Mouse (Mus musculus) testis, adult 2 months (tissue): ENCODE data around the gene Sec14l2. TPM values are rescaled to one million over a fixed set of nuclear protein-coding genes. Genes with fewer than 3 reads are reported as not detected.
"Not testable (repeated sequence)": the region's sequence is repeated elsewhere in the genome, so short reads cannot be mapped to it uniquely, and the experiment has no call there.

Source experiments
- H3K27ac ChIP-seq: fragments of 200-500 bp; 2 replicates; pipeline ENCODE4 v1.5.1; 2012; ENCODE audit warnings: low read depth, low read length; ENCODE audit not compliant: control insufficient read depth, insufficient read depth
- H3K27me3 ChIP-seq: fragments of 200-500 bp; 2 replicates; pipeline ENCODE4 v1.6.1; 2012; ENCODE audit warnings: mild to moderate bottlenecking, low read length, moderate library complexity; ENCODE audit not compliant: control insufficient read depth, insufficient read depth
- H3K36me3 ChIP-seq: fragments of 200-500 bp; 2 replicates; pipeline ENCODE4 v1.6.1; 2012; ENCODE audit warnings: mild to moderate bottlenecking, low read length; ENCODE audit not compliant: control insufficient read depth, insufficient read depth
- H3K4me1 ChIP-seq: fragments of 200-500 bp; 2 replicates; pipeline ENCODE4 v1.6.1; 2012; ENCODE audit warnings: low read length; ENCODE audit not compliant: control insufficient read depth, insufficient read depth
- H3K4me3 ChIP-seq: fragments of 200-500 bp; 2 replicates; pipeline ENCODE4 v1.5.1; 2012; ENCODE audit warnings: low read depth, mild to moderate bottlenecking, low read length, moderate library complexity, mixed read lengths; ENCODE audit not compliant: control insufficient read depth
- CTCF ChIP-seq: fragments of 200-500 bp; IDR thresholded peaks from 2 replicates; pipeline ENCODE4 v1.5.1; 2012; ENCODE audit warnings: low read depth, mild to moderate bottlenecking, inconsistent platforms, low read length, moderate library complexity; ENCODE audit not compliant: control insufficient read depth, insufficient read depth, insufficient replicate concordance
- POLR2A ChIP-seq: fragments of 200-500 bp; IDR thresholded peaks from 2 replicates; pipeline ENCODE4 v1.6.1; 2012; ENCODE audit warnings: low read depth, mild to moderate bottlenecking, inconsistent platforms, low read length, moderate library complexity; ENCODE audit not compliant: control insufficient read depth
- polyA plus RNA-seq: library from polyadenylated mRNA; depleted of rRNA; stranded (reverse); fragments of >200 nt; gene quantifications from 2 replicates; pipeline ENCODE4 v1.2.3, GENCODE M21; 2012

The Sec14l2 gene
- polyA plus RNA-seq, 1 experiment = 2.2 TPM

- Histone ChIP-seq H3K27ac (no peak overlapping the region), H3K36me3 (no peaks in the 10 kb centered on the region), H3K4me3 (no peak overlapping the region), H3K27me3 (no peaks in the 10 kb centered on the region), H3K4me1 (no peaks in the 10 kb centered on the region)
- TF ChIP-seq POLR2A (no peak), CTCF (no peak)
Observed at GRCm38 (mm10) chr11:4116458-4117141, 6.6 kb downstream of the Sec14l2 start.

GRCm38 (mm10) chr11:4115407-4115806, 7.8 kb downstream of the Sec14l2 start:
- no peak for TF ChIP-seq POLR2A
- Histone ChIP-seq H3K36me3 (no peaks in the 10 kb centered on the region), H3K27me3 (no peaks in the 10 kb centered on the region), H3K4me3 (no peak overlapping the region), H3K27ac (no peak overlapping the region), H3K4me1 (no peaks in the 10 kb centered on the region)

- H3K27ac ChIP-seq, H3K36me3 ChIP-seq: not testable (repeated sequence)
Observed at GRCm38 (mm10) chr11:4114541-4114940, 8.7 kb downstream of the Sec14l2 start.

GRCm38 (mm10) chr11:4113970-4114369, 9.2 kb downstream of the Sec14l2 start:
- Histone ChIP-seq H3K4me1 (no peaks in the 10 kb centered on the region), H3K27me3 (no peaks in the 10 kb centered on the region), H3K4me3 (no peak overlapping the region), H3K36me3 (no peaks in the 10 kb centered on the region), H3K27ac (no peak overlapping the region)
- TF ChIP-seq POLR2A (no peak), CTCF (no peak)

More at GRCm38 (mm10) chr11:4114541-4114940, 8.7 kb downstream of the Sec14l2 start:
- not testable (repeated sequence) for H3K27me3 ChIP-seq, H3K4me1 ChIP-seq, H3K4me3 ChIP-seq

GRCm38 (mm10) chr11:4113496-4113895, 9.7 kb downstream of the Sec14l2 start:
- Histone ChIP-seq H3K27me3 (no peaks in the 10 kb centered on the region), H3K36me3 (no peaks in the 10 kb centered on the region), H3K4me1 (no peaks in the 10 kb centered on the region), H3K27ac (no peak overlapping the region), H3K4me3 (no peak overlapping the region)
- TF ChIP-seq CTCF = no peak
- TF ChIP-seq POLR2A = no peak

GRCm38 (mm10) chr11:4112861-4113260, 10.4 kb downstream of the Sec14l2 start:
- no peaks in the 10 kb centered on the region for H3K4me1 ChIP-seq
- H3K27ac ChIP-seq = no peak overlapping the region
- no peaks in the 10 kb centered on the region for H3K27me3 ChIP-seq
- no peak overlapping the region for H3K4me3 ChIP-seq
- TF ChIP-seq POLR2A = no peak
- TF ChIP-seq CTCF = no peak
- H3K36me3 ChIP-seq = no peaks in the 10 kb centered on the region

- no peak overlapping the region for H3K4me3 ChIP-seq
- no peak for TF ChIP-seq POLR2A
- TF ChIP-seq CTCF = no peak
- H3K36me3 ChIP-seq = no peaks in the 10 kb centered on the region
Observed at GRCm38 (mm10) chr11:4112033-4112432, 11.2 kb downstream of the Sec14l2 start.

GRCm38 (mm10) chr11:4108691-4109090, 14.5 kb downstream of the Sec14l2 start:
- no peak overlapping the region for H3K27ac ChIP-seq
- no peaks in the 10 kb centered on the region for H3K27me3 ChIP-seq
- H3K4me3 ChIP-seq = no peak overlapping the region
- TF ChIP-seq POLR2A (no peak), CTCF (no peak)
- H3K36me3 ChIP-seq = no peaks in the 10 kb centered on the region
- H3K4me1 ChIP-seq = no peaks in the 10 kb centered on the region

More at GRCm38 (mm10) chr11:4112033-4112432, 11.2 kb downstream of the Sec14l2 start:
- Histone ChIP-seq H3K27me3 (no peaks in the 10 kb centered on the region), H3K4me1 (no peaks in the 10 kb centered on the region), H3K27ac (no peak overlapping the region)

GRCm38 (mm10) chr11:4107901-4108300, 15.3 kb downstream of the Sec14l2 start:
- H3K4me3 ChIP-seq = not testable (repeated sequence)

More at GRCm38 (mm10) chr11:4107901-4108300, 15.3 kb downstream of the Sec14l2 start:
- not testable (repeated sequence) for H3K36me3 ChIP-seq, H3K4me1 ChIP-seq, H3K27me3 ChIP-seq, H3K27ac ChIP-seq
